Mouse (Mus musculus): ENCODE measurements around the gene Lsm7. TPM values are rescaled to one million over a fixed set of nuclear protein-coding genes. Genes with fewer than 3 reads are reported as not detected.

Lsm7 gene
- 326 and 354 TPM in 2 replicates for polyA plus RNA-seq (2021; fragmentation: Nextera tagmentation)
- long read RNA-seq, experiment 1, transcript Lsm7-201 (4 exons, 468 nt) = major isoform, 48 of 66 reads
- long read RNA-seq, experiment 1, transcript Lsm7-202 (3 exons, 646 nt) = minor isoform, 5 of 66 reads
- long read RNA-seq, experiment 1, partial matches to known transcripts = 2 of 66 reads
- long read RNA-seq, experiment 1, other reads (novel, unspliced or antisense) = 9 of 66 reads
- long read RNA-seq, experiment 2, transcript Lsm7-206 (2 exons, 785 nt) = major isoform, 6 of 14 reads
- long read RNA-seq, experiment 2, partial matches to known transcripts = 1 of 14 reads
- long read RNA-seq, experiment 2, other reads (novel, unspliced or antisense) = 4 of 14 reads

GRCm38 (mm10) chr10:80854913-80855748 lies at the start of gene Lsm7, which contains the start of gene Sppl2b:
Lsm7 (minus strand) TSS chr10:80855209.
Sppl2b (plus strand) TSS chr10:80855275.

GRCm38 (mm10) chr10:80900318-80901247 lies 45.6 kb upstream of the Lsm7 start, which contains the start of gene Timm13:
Timm13 (minus strand) TSS chr10:80900969.

GRCm38 (mm10) chr10:80871581-80871980 lies 16.6 kb upstream of the Lsm7 start, which contains the start of gene Tmprss9:
Tmprss9 (plus strand) TSS chr10:80871848.

GRCm38 (mm10) chr10:80843931-80844547 lies 11.0 kb downstream of the Lsm7 start, which contains the start of gene Lingo3:
Lingo3 (minus strand) TSS chr10:80844039.

GRCm38 (mm10) chr10:80826151-80827062 lies 28.6 kb downstream of the Lsm7 start, which contains the start of gene Oaz1:
Oaz1 (plus strand) TSS chr10:80826656.

GRCm38 (mm10) chr10:80813366-80813765 lies 41.6 kb downstream of the Lsm7 start, which contains the start of gene Jsrp1:
Jsrp1 (minus strand) TSS chr10:80813498.

GRCm38 (mm10) chr10:80804916-80805315 lies 50.1 kb downstream of the Lsm7 start, which contains the start of gene Amh:
Amh (plus strand) TSS chr10:80805243.

Small RNA genes within 50 kb of the gene (microRNA-seq; reads per million reads assigned to microRNA genes)
- gene Mir1982 = 24.5 reads per million, percentile 43 among the genes with 10 or more reads in this experiment

Other genes starting within 250 kb of the Lsm7 start
- gene Gm49322, start 249.2 kb downstream of the Lsm7 start, polyA plus RNA-seq (2021; fragmentation: Nextera tagmentation) = 0.23 and 0.29 TPM in 2 replicates
- gene Csnk1g2, start 232.4 kb downstream of the Lsm7 start, polyA plus RNA-seq (2021; fragmentation: Nextera tagmentation) = 18.6 and 20.5 TPM in 2 replicates
- gene Btbd2, start 198.1 kb downstream of the Lsm7 start, polyA plus RNA-seq (2021; fragmentation: Nextera tagmentation) = 22.4 and 26.9 TPM in 2 replicates
- gene Mknk2, start 177.1 kb downstream of the Lsm7 start, polyA plus RNA-seq (2021; fragmentation: Nextera tagmentation) = 3.6 and 3.8 TPM in 2 replicates
- 9.3 and 10.8 TPM in 2 replicates for gene Mob3a, start 153.2 kb downstream of the Lsm7 start, polyA plus RNA-seq (2021; fragmentation: Nextera tagmentation)
- 46.9 and 47.1 TPM in 2 replicates for gene Izumo4, start 153.0 kb downstream of the Lsm7 start, polyA plus RNA-seq (2021; fragmentation: Nextera tagmentation)
- 51.0 and 52.8 TPM in 2 replicates for gene Ap3d1, start 112.9 kb downstream of the Lsm7 start, polyA plus RNA-seq (2021; fragmentation: Nextera tagmentation)
- 1.5 and 1.6 TPM in 2 replicates for gene Dot1l, start 100.0 kb downstream of the Lsm7 start, polyA plus RNA-seq (2021; fragmentation: Nextera tagmentation)
- 9.3 and 13.8 TPM in 2 replicates for gene Sf3a2, start 57.0 kb downstream of the Lsm7 start, polyA plus RNA-seq (2021; fragmentation: Nextera tagmentation)
- gene Plekhj1, start 56.6 kb downstream of the Lsm7 start, polyA plus RNA-seq (2021; fragmentation: Nextera tagmentation) = 96.0 and 103 TPM in 2 replicates
- not detected in 2 replicates for gene Amh, start 50.0 kb downstream of the Lsm7 start, polyA plus RNA-seq (2021; fragmentation: Nextera tagmentation)
- gene Jsrp1, start 41.7 kb downstream of the Lsm7 start, polyA plus RNA-seq (2021; fragmentation: Nextera tagmentation) = 7.5 and 7.7 TPM in 2 replicates
- 2,817 and 2,885 TPM in 2 replicates for gene Oaz1, start 28.6 kb downstream of the Lsm7 start, polyA plus RNA-seq (2021; fragmentation: Nextera tagmentation)
- 19.6 and 26.3 TPM in 2 replicates for gene Lingo3, start 11.2 kb downstream of the Lsm7 start, polyA plus RNA-seq (2021; fragmentation: Nextera tagmentation)
- 16.5 and 20.9 TPM in 2 replicates for gene Sppl2b, start 66 bp upstream of the Lsm7 start, polyA plus RNA-seq (2021; fragmentation: Nextera tagmentation)
- gene Tmprss9, start 16.6 kb upstream of the Lsm7 start, polyA plus RNA-seq (2021; fragmentation: Nextera tagmentation) = 0.33 and 0.35 TPM in 2 replicates
- gene Timm13, start 45.8 kb upstream of the Lsm7 start, polyA plus RNA-seq (2021; fragmentation: Nextera tagmentation) = 632 and 637 TPM in 2 replicates
- gene Lmnb2, start 63.0 kb upstream of the Lsm7 start, polyA plus RNA-seq (2021; fragmentation: Nextera tagmentation) = 3.1 and 3.8 TPM in 2 replicates
- 12.5 and 16.0 TPM in 2 replicates for gene Gadd45b, start 74.9 kb upstream of the Lsm7 start, polyA plus RNA-seq (2021; fragmentation: Nextera tagmentation)
- gene Gng7, start 159.7 kb upstream of the Lsm7 start, polyA plus RNA-seq (2021; fragmentation: Nextera tagmentation) = 55.3 and 58.1 TPM in 2 replicates
- gene Diras1, start 170.5 kb upstream of the Lsm7 start, polyA plus RNA-seq (2021; fragmentation: Nextera tagmentation) = 47.4 and 57.4 TPM in 2 replicates
- 33.3 and 38.9 TPM in 2 replicates for gene Slc39a3, start 182.2 kb upstream of the Lsm7 start, polyA plus RNA-seq (2021; fragmentation: Nextera tagmentation)
- gene Sgta, start 205.0 kb upstream of the Lsm7 start, polyA plus RNA-seq (2021; fragmentation: Nextera tagmentation) = 251 and 255 TPM in 2 replicates
- gene Thop1, start 214.8 kb upstream of the Lsm7 start, polyA plus RNA-seq (2021; fragmentation: Nextera tagmentation) = 19.6 and 20.0 TPM in 2 replicates
- gene Creb3l3, start 243.7 kb upstream of the Lsm7 start, polyA plus RNA-seq (2021; fragmentation: Nextera tagmentation) = 1.1 and 1.4 TPM in 2 replicates